Mouse (Mus musculus): ENCODE measurements around the gene Evx1. TPM values are rescaled to one million over a fixed set of nuclear protein-coding genes. Genes with fewer than 3 reads are reported as not detected.

Evx1 gene
- total and polyA plus RNA-seq, 3 experiments, result not detected

DNA sequence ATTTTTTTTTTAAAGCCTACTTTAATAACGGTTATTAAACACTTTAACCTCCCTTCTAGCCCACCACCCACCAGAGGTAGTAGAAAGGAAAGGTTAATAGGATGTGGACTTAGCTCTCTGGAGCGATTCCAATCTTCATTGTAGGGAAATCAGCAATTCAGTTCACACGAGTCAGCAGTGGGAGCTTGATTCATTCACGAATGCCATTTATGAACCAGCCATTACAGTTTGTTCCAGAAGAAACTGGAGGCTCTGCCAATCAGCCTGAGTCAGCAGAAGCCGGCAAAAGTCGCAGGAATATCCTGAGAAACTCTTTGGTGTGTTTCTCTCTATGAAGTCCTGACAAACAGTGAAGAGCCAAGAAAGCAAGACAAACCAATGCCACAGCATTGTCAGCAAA lies 18.7 kb upstream of the Evx1 start:
- H3K27ac ChIP-seq (ENCODE audit: insufficient read depth, low read depth), result no peak overlapping the region
- DNase-seq (ENCODE audit: extremely low read depth), result no peak
- dilution Hi-C loops (cut with MboI; ENCODE audit: extremely low pct_ligation_motif_present, extremely low pct_unique_long_range_greater_than_20kb, low sequenced_read_pairs) (no loop called here), in situ Hi-C loops (cut with MboI; ENCODE audit: low pct_ligation_motif_present, low pct_unique_long_range_greater_than_20kb, low sequenced_read_pairs) (loop anchor here (25.0 kb wide), 1 partner anchor 293 kb away; no protein-coding TSS in a partner anchor)
- no peaks in the 10 kb centered on the region for H3K36me3 ChIP-seq (replicated peaks in 1 of 2; ENCODE audit: control insufficient read depth in 1 of 2, insufficient read depth in 1 of 2, low read length in 1 of 2)
- H3K4me1 ChIP-seq (ENCODE audit: control insufficient read depth in 1 of 2, insufficient read depth in 2 of 2), result peaks cover 3 to 22% of the 10 kb centered on the region in 2 experiments; a peak in 3 of 4 replicates
- no peak overlapping the region for H3K4me3 ChIP-seq (replicated peaks in 1 of 3; ENCODE audit: low read depth in 2 of 3, low read length in 2 of 3, poor library complexity in 1 of 3)
- H3K9me3 ChIP-seq (replicated peaks; ENCODE audit: low read length), result no peaks in the 10 kb centered on the region
- no peak overlapping the region for H3K9ac ChIP-seq (ENCODE audit: insufficient read depth, low read depth)
- no peaks in the 10 kb centered on the region for H3K27me3 ChIP-seq (replicated peaks)
- H3K79me2 ChIP-seq (replicated peaks; ENCODE audit: control insufficient read depth, extremely low read depth, insufficient read depth, poor library complexity, severe bottlenecking), result no peaks in the 10 kb centered on the region
- TF ChIP-seq RAD21 (IDR thresholded peaks at IDR 0.05; ENCODE audit: low read depth, low read length) (no peak), E2F4 (IDR thresholded peaks at IDR 0.05; ENCODE audit: insufficient replicate concordance, low read depth, low read length) (no peak), SIN3A (IDR thresholded peaks at IDR 0.05; ENCODE audit: low read length) (no peak), MEF2A (IDR thresholded peaks at IDR 0.05; ENCODE audit: borderline replicate concordance, low read depth, low read length) (no peak), IRF4 (IDR thresholded peaks at IDR 0.05; ENCODE audit: low read depth, low read length) (no peak), USF1 (IDR thresholded peaks at IDR 0.05; ENCODE audit: low read depth, low read length) (no peak), JUN (IDR thresholded peaks at IDR 0.05; ENCODE audit: insufficient read depth, low read depth, low read length) (no peak), RCOR1 (conservative IDR thresholded peaks at IDR 0.05; ENCODE audit: low read depth, low read length) (no peak), SMC3 (IDR thresholded peaks at IDR 0.05; ENCODE audit: low read depth, low read length) (no peak), MAZ (IDR thresholded peaks at IDR 0.05; ENCODE audit: low read depth, low read length) (no peak), CHD2 (IDR thresholded peaks at IDR 0.05; ENCODE audit: low read length) (no peak), MYC (IDR thresholded peaks at IDR 0.05; ENCODE audit: low read depth, low read length) (no peak), ZNF384 (IDR thresholded peaks at IDR 0.05; ENCODE audit: low read depth, low read length) (no peak), CTCF (conservative IDR thresholded peaks at IDR 0.05 in 1 of 2, IDR thresholded peaks at IDR 0.05 in 1 of 2; ENCODE audit: low read depth in 2 of 2, low read length in 2 of 2) (no peak), NRF1 (IDR thresholded peaks at IDR 0.05; ENCODE audit: low read depth, low read length) (no peak), NELFE (IDR thresholded peaks at IDR 0.05; ENCODE audit: low read depth, low read length) (no peak), POLR2A (IDR thresholded peaks at IDR 0.05; ENCODE audit: low read depth, low read length) (no peak), ETS1 (conservative IDR thresholded peaks at IDR 0.05; ENCODE audit: low read depth, low read length) (no peak), KAT2A (IDR thresholded peaks at IDR 0.05; ENCODE audit: insufficient replicate concordance, low read length) (no peak), ZMIZ1 (IDR thresholded peaks at IDR 0.05; ENCODE audit: low read depth, low read length) (no peak)
- no peak overlapping the region for H3K4me2 ChIP-seq (ENCODE audit: insufficient read depth, low read depth, poor library complexity, severe bottlenecking)

GRCm38 (mm10) chr6:52298511-52298910 lies 14.8 kb upstream of the Evx1 start:
- H3K27me3 ChIP-seq (replicated peaks), result no peaks in the 10 kb centered on the region
- H3K9ac ChIP-seq (ENCODE audit: insufficient read depth, low read depth), result no peak overlapping the region
- no peak for DNase-seq (ENCODE audit: extremely low read depth)
- in situ Hi-C loops (cut with MboI; ENCODE audit: low pct_ligation_motif_present, low pct_unique_long_range_greater_than_20kb, low sequenced_read_pairs), result loop anchor here (25.0 kb wide), 1 partner anchor 289 kb away; no protein-coding TSS in a partner anchor
- H3K79me2 ChIP-seq (replicated peaks; ENCODE audit: control insufficient read depth, extremely low read depth, insufficient read depth, poor library complexity, severe bottlenecking), result no peaks in the 10 kb centered on the region
- H3K9me3 ChIP-seq (replicated peaks; ENCODE audit: low read length), result no peaks in the 10 kb centered on the region
- H3K4me2 ChIP-seq (ENCODE audit: insufficient read depth, low read depth, poor library complexity, severe bottlenecking), result no peak overlapping the region
- H3K4me1 ChIP-seq (ENCODE audit: control insufficient read depth in 1 of 2, insufficient read depth in 2 of 2), result no peaks in the 10 kb centered on the region
- no peak overlapping the region for H3K4me3 ChIP-seq (replicated peaks in 1 of 3; ENCODE audit: low read depth in 2 of 3, low read length in 2 of 3, poor library complexity in 1 of 3)
- H3K36me3 ChIP-seq (replicated peaks in 1 of 2; ENCODE audit: control insufficient read depth in 1 of 2, insufficient read depth in 1 of 2, low read length in 1 of 2), result no peaks in the 10 kb centered on the region
- dilution Hi-C loops (cut with MboI; ENCODE audit: extremely low pct_ligation_motif_present, extremely low pct_unique_long_range_greater_than_20kb, low sequenced_read_pairs), result no loop called here
- TF ChIP-seq POLR2A (IDR thresholded peaks at IDR 0.05; ENCODE audit: low read depth, low read length) (no peak), SIN3A (IDR thresholded peaks at IDR 0.05; ENCODE audit: low read length) (no peak), SMC3 (IDR thresholded peaks at IDR 0.05; ENCODE audit: low read depth, low read length) (no peak), KAT2A (IDR thresholded peaks at IDR 0.05; ENCODE audit: insufficient replicate concordance, low read length) (no peak), ZMIZ1 (IDR thresholded peaks at IDR 0.05; ENCODE audit: low read depth, low read length) (no peak), NRF1 (IDR thresholded peaks at IDR 0.05; ENCODE audit: low read depth, low read length) (no peak), E2F4 (IDR thresholded peaks at IDR 0.05; ENCODE audit: insufficient replicate concordance, low read depth, low read length) (no peak), UBTF (IDR thresholded peaks at IDR 0.05; ENCODE audit: low read depth, low read length) (no peak), ZKSCAN1 (IDR thresholded peaks at IDR 0.05; ENCODE audit: borderline replicate concordance, low read depth, low read length) (no peak), USF2 (conservative IDR thresholded peaks at IDR 0.05; ENCODE audit: low read depth, low read length) (no peak), CHD2 (IDR thresholded peaks at IDR 0.05; ENCODE audit: low read length) (no peak), GABPA (IDR thresholded peaks at IDR 0.05; ENCODE audit: insufficient replicate concordance, low read depth, low read length) (no peak), EP300 (IDR thresholded peaks at IDR 0.05; ENCODE audit: low read length) (no peak)
- H3K27ac ChIP-seq (ENCODE audit: insufficient read depth, low read depth), result no peak overlapping the region
